Mouse (Mus musculus): ENCODE data around the gene Wipf2.

- TF ChIP-seq CTCF (IDR thresholded peaks at IDR 0.05; ENCODE audit: borderline replicate concordance, insufficient read depth, low read length) (no peak), POLR2A (IDR thresholded peaks at IDR 0.05; ENCODE audit: low read depth, low read length) (no peak)
Measured at GRCm38 (mm10) chr11:98938701-98939083, 75.3 kb downstream of the Wipf2 start.

Data from embryonic fibroblast, embryonic 13.5 days (primary cell).